Mouse (Mus musculus): Measurements from ENCODE around the gene Mrpl27. TPM values are rescaled to one million over a fixed set of nuclear protein-coding genes. Genes with fewer than 3 reads are reported as not detected.
A peak's percentile ranks its signal among the peaks of the same experiment; 100 is the strongest.

The Mrpl27 gene
- polyA plus RNA-seq, 1 experiment = 121 TPM

DNA sequence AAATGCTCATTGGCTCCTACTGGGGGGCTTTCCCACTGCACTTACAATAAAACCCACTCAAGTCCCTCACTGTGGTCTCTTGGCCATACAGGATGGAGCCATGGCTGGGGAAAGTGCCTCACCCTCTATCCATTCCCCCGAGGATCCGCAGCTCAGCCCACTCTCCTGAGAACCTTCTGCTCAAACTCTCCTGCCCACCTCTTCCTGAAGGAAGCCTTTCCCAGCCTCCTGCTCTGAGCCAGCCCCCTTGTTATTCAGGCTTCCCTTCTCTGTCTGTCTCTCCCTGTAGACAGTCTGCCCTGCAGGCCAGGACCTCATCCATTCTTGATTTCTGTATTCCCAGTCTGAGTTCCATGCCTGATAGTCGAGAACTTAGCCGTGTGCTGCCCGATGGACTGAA, 21.4 kb downstream of the Mrpl27 start:
- DNase-seq = no peak
- Histone ChIP-seq H3K27me3 (replicated peaks; ENCODE audit: control insufficient read depth, insufficient read depth, low read length) (no peaks in the 10 kb centered on the region), H3K36me3 (ENCODE audit: control insufficient read depth, insufficient read depth, low read length) (no peaks in the 10 kb centered on the region), H3K4me1 (ENCODE audit: control insufficient read depth, insufficient read depth, low read length) (peaks cover 5% of the 10 kb centered on the region), H3K27ac (ENCODE audit: insufficient read depth, low read depth, low read length) (no peak overlapping the region), H3K4me3 (ENCODE audit: insufficient read depth, low read depth, low read length) (no peak overlapping the region)
- WGBS = 75% methylated on average over 5 of the region's 5 CpGs
- TF ChIP-seq CTCF (conservative IDR thresholded peaks at IDR 0.05; ENCODE audit: insufficient read depth, insufficient read length, low read depth, low read length) (no peak), POLR2A (IDR thresholded peaks at IDR 0.05; ENCODE audit: low read depth, low read length) (no peak)

DNA sequence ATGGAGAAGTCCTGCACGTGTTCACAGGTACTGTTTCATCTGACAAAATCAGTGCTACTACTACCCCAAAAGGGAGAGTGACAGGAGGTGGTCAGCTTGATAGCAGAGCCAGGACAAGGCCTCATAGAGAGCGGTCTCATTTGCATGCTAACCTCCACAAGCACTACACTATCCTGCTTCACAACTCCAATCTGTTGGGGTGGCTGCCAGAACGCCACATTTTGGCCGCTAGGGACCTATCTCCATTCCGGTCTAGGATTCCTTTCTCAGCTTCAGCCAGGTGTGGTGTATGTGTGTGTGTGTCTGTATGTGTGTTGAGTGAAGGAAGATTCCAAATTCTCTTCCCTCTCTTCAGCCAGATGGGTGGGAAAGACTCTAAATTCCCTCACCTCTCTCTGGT, 21.9 kb downstream of the Mrpl27 start:
- no peak for TF ChIP-seq CTCF (conservative IDR thresholded peaks at IDR 0.05; ENCODE audit: insufficient read depth, insufficient read length, low read depth, low read length)
- no peak for TF ChIP-seq POLR2A (IDR thresholded peaks at IDR 0.05; ENCODE audit: low read depth, low read length)
- H3K27ac ChIP-seq (ENCODE audit: insufficient read depth, low read depth, low read length) = no peak overlapping the region
- no peaks in the 10 kb centered on the region for H3K27me3 ChIP-seq (replicated peaks; ENCODE audit: control insufficient read depth, insufficient read depth, low read length)
- 78% methylated on average over 5 of the region's 5 CpGs for WGBS
- no peak overlapping the region for H3K4me3 ChIP-seq (ENCODE audit: insufficient read depth, low read depth, low read length)
- H3K4me1 ChIP-seq (ENCODE audit: control insufficient read depth, insufficient read depth, low read length) = peaks cover 5% of the 10 kb centered on the region
- DNase-seq = no peak
- no peaks in the 10 kb centered on the region for H3K36me3 ChIP-seq (ENCODE audit: control insufficient read depth, insufficient read depth, low read length)

DNA sequence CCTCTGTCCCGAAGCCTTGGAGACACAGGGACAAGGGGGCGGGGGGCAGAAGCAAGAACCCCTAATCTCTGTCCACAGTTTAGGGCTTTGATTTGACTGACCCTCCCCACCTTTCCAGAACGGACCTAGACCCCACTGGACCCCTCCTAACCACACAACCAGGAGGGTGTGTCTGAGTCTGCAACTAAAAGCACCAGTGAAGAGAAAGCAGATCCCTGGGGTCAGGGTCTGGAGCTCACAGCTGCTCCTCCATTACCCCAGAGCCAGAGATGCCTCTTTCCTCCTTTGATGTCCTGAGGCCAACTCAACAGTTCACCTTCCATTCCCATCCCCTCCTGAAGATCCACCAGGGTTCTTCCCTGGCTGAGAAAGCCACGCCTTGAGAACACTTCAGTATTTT, 22.7 kb downstream of the Mrpl27 start:
- H3K36me3 ChIP-seq (ENCODE audit: control insufficient read depth, insufficient read depth, low read length) = no peaks in the 10 kb centered on the region
- no peak overlapping the region for H3K27ac ChIP-seq (ENCODE audit: insufficient read depth, low read depth, low read length)
- H3K4me3 ChIP-seq (ENCODE audit: insufficient read depth, low read depth, low read length) = peak overlapping the region; percentile 92
- H3K4me1 ChIP-seq (ENCODE audit: control insufficient read depth, insufficient read depth, low read length) = peaks cover 5% of the 10 kb centered on the region
- no peaks in the 10 kb centered on the region for H3K27me3 ChIP-seq (replicated peaks; ENCODE audit: control insufficient read depth, insufficient read depth, low read length)
- no peak for DNase-seq
- TF ChIP-seq POLR2A (IDR thresholded peaks at IDR 0.05; ENCODE audit: low read depth, low read length) (no peak), CTCF (conservative IDR thresholded peaks at IDR 0.05; ENCODE audit: insufficient read depth, insufficient read length, low read depth, low read length) (no peak)
- WGBS = 51% methylated on average over 4 of the region's 4 CpGs

DNA sequence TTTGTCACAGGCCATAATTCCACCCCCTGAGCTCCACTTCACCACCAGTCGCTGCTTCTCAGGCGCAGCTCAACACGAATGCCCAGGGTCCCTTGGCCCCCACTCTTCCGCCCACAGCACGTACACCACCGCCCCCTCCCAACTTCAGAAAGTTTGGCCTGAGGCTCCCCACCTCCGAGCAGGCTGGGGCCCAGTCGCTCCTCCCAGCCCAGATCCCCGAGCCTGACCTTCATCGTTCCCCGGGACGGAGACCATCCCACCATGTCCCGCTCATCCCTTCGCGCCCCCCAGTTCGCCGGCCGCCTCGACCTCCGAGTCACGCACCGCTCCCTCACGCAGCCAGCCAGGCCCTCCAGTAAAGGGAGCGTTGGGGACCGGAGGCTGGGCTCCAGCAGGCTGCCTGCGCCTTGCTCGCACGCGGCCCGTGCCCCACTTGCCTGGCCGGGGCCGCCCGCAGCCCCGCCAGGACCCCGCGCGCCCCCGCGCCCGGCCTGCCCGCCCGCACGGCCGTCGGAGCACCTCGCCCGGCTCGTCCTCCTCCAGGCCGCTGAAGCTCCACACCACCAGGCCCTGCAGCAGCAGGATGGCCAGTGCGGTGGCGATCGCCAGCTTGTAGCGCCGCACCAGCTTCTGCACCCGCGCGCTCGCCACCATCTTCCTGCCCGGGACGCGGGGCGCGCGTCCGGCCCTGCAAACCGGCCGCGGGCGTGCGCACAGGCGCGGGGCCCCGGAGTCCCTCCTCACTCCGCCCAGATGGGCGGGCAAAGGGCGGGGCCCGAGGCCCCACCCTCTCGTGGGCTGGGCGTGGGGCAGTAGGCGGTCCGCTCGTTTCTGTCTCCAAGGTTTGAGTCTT, 23.4 kb downstream of the Mrpl27 start, which contains the start of gene Xylt2:
Gene Xylt2, minus strand, starts transcription at position 762 of the 853 bp plus-strand sequence.
- Histone ChIP-seq H3K36me3 (ENCODE audit: control insufficient read depth, insufficient read depth, low read length) (no peaks in the 10 kb centered on the region), H3K4me1 (ENCODE audit: control insufficient read depth, insufficient read depth, low read length) (peaks cover 5% of the 10 kb centered on the region), H3K27ac (ENCODE audit: insufficient read depth, low read depth, low read length) (no peak within 1 kb of the TSS), H3K27me3 (replicated peaks; ENCODE audit: control insufficient read depth, insufficient read depth, low read length) (no peaks in the 10 kb centered on the region), H3K4me3 (ENCODE audit: insufficient read depth, low read depth, low read length) (peak within 1 kb of the TSS; percentile 92)
- DNase-seq = peak; percentile 94
- WGBS = under 1% methylated on average over 78 of the region's 82 CpGs
- peak; percentile 25 for TF ChIP-seq POLR2A (IDR thresholded peaks at IDR 0.05; ENCODE audit: low read depth, low read length)
- no peak for TF ChIP-seq CTCF (conservative IDR thresholded peaks at IDR 0.05; ENCODE audit: insufficient read depth, insufficient read length, low read depth, low read length)

DNA sequence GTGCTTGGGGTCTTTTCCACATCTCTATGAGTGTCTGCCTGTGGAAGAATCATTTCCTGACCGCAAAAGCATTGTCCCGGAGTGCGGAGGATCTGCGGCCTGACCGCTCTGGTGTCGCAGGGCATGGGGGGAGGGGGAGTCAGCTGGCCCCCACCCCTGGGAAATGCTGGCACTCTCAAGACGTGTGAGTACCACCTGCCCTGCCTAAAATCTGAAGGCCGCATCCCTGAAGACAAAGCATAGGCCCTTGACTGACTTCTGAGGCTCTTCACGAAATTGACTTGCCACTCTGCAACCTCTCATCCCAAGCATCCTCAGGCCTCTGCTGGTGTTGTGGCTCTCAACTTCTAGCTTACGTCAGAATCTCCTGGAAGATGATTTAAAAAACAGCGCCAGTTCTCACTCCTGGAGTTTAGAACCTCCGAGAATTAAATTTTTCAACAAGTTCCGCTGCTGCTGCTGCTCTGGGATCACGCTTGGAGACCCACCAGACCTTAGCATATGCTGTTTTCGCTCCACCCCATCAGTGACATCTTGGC, 24.1 kb downstream of the Mrpl27 start:
- TF ChIP-seq POLR2A (IDR thresholded peaks at IDR 0.05; ENCODE audit: low read depth, low read length) = no peak

DNA sequence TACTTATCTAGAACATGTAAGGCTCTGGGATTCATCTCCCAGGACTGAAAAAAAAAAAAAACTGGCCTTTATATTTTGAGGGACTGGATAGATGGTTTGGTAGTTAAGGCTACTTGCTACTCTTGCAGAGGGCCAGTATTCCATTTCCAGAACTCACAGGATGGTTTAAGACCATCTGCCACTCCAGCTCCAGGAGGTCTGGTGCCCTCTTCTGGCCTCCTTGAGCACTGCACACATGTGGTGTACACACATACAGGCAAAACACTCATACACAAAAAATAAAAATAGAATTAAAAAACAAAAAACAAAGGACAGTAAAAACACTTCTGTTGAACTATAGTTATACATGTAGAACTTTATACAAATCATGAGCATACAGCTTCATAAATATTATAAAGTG, 27.1 kb downstream of the Mrpl27 start:
- H3K4me3 ChIP-seq (ENCODE audit: insufficient read depth, low read depth, low read length) = no peak overlapping the region
- DNase-seq = no peak
- TF ChIP-seq POLR2A (IDR thresholded peaks at IDR 0.05; ENCODE audit: low read depth, low read length) = no peak
- TF ChIP-seq CTCF (conservative IDR thresholded peaks at IDR 0.05; ENCODE audit: insufficient read depth, insufficient read length, low read depth, low read length) = 0 out of 2 replicates have a peak, but pooled peaks have one; percentile 19

More for the DNA sequence above, 24.1 kb downstream of the Mrpl27 start:
- Histone ChIP-seq H3K27ac (ENCODE audit: insufficient read depth, low read depth, low read length) (no peak overlapping the region), H3K4me1 (ENCODE audit: control insufficient read depth, insufficient read depth, low read length) (peaks cover 5% of the 10 kb centered on the region), H3K27me3 (replicated peaks; ENCODE audit: control insufficient read depth, insufficient read depth, low read length) (no peaks in the 10 kb centered on the region), H3K4me3 (ENCODE audit: insufficient read depth, low read depth, low read length) (peak overlapping the region; percentile 43; the same call in 1 of the 2 replicates), H3K36me3 (ENCODE audit: control insufficient read depth, insufficient read depth, low read length) (no peaks in the 10 kb centered on the region)
- 30% methylated on average over 15 of the region's 15 CpGs for WGBS
- DNase-seq = no peak

DNA sequence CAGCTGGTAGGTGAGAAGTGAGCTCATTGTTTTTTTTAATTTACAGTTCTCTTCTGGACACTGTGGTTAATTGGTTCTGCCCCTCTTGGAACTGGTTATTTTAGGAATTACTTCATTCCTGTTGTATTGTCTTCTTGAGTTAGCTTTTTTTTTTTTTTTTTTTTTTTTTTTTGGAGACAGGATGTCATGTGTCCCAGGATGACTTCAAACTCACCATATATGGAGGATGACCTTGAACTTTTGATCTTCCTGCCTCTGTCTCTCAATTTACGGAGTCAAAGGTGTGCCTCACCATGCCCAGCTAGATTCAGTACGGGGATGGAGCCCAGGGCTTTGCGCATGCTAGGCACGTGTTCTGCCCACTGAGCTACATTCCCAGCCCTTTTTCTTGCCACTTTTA, 28.1 kb downstream of the Mrpl27 start:
- 80% methylated on average over 4 of the region's 4 CpGs for WGBS
- Histone ChIP-seq H3K27me3 (replicated peaks; ENCODE audit: control insufficient read depth, insufficient read depth, low read length) (no peaks in the 10 kb centered on the region), H3K4me1 (ENCODE audit: control insufficient read depth, insufficient read depth, low read length) (no peaks in the 10 kb centered on the region; the same call in 1 of the 2 replicates), H3K36me3 (ENCODE audit: control insufficient read depth, insufficient read depth, low read length) (no peaks in the 10 kb centered on the region), H3K27ac (ENCODE audit: insufficient read depth, low read depth, low read length) (no peak overlapping the region), H3K4me3 (ENCODE audit: insufficient read depth, low read depth, low read length) (no peak overlapping the region)
- TF ChIP-seq POLR2A (IDR thresholded peaks at IDR 0.05; ENCODE audit: low read depth, low read length) = no peak
- DNase-seq = peak; percentile 39

More for the DNA sequence above, 27.1 kb downstream of the Mrpl27 start:
- Histone ChIP-seq H3K27ac (ENCODE audit: insufficient read depth, low read depth, low read length) (no peak overlapping the region), H3K27me3 (replicated peaks; ENCODE audit: control insufficient read depth, insufficient read depth, low read length) (no peaks in the 10 kb centered on the region), H3K36me3 (ENCODE audit: control insufficient read depth, insufficient read depth, low read length) (no peaks in the 10 kb centered on the region), H3K4me1 (ENCODE audit: control insufficient read depth, insufficient read depth, low read length) (peaks cover 5% of the 10 kb centered on the region)
